Mouse (Mus musculus) ES-Bruce4 (cell line): ENCODE results near the gene Emd. TPM values are rescaled to one million over a fixed set of nuclear protein-coding genes. Genes with fewer than 3 reads are reported as not detected.
A peak's percentile ranks its signal among the peaks of the same experiment; 100 is the strongest.

ENCODE experiments used
- H3K27ac ChIP-seq: 2 replicates; pipeline ENCODE4 v1.5.1; 2012; ENCODE audit warnings: low read length, inconsistent platforms; ENCODE audit not compliant: insufficient read depth
- H3K27me3 ChIP-seq: 2 replicates; pipeline ENCODE4 v1.6.1; 2012; ENCODE audit warnings: mild to moderate bottlenecking, low read length, inconsistent platforms; ENCODE audit not compliant: control insufficient read depth, poor library complexity, insufficient read depth, severe bottlenecking
- H3K36me3 ChIP-seq: 2 replicates; pipeline ENCODE4 v1.6.1; 2012; ENCODE audit warnings: inconsistent platforms, mild to moderate bottlenecking, low read length, moderate library complexity; ENCODE audit not compliant: control insufficient read depth, poor library complexity, insufficient read depth, severe bottlenecking
- H3K4me1 ChIP-seq: one replicate; pipeline ENCODE4 v1.8.1; 2011; ENCODE audit warnings: low read length; ENCODE audit not compliant: control insufficient read depth, insufficient read depth
- H3K4me3 ChIP-seq: 2 replicates; pipeline ENCODE4 v1.5.1; 2011; ENCODE audit warnings: low read depth, mild to moderate bottlenecking, low read length
- H3K9ac ChIP-seq: 2 replicates; pipeline ENCODE4 v1.6.1; 2012; ENCODE audit warnings: low read depth, mild to moderate bottlenecking, inconsistent platforms; ENCODE audit not compliant: poor library complexity, severe bottlenecking
- H3K9me3 ChIP-seq: replicated peaks from 2 replicates; pipeline ENCODE4 v1.6.1; 2012; ENCODE audit warnings: mild to moderate bottlenecking, low read length, inconsistent platforms; ENCODE audit not compliant: control insufficient read depth, poor library complexity, insufficient read depth, severe bottlenecking
- CTCF ChIP-seq: IDR thresholded peaks from one replicate; pipeline ENCODE4 v1.8.1; 2011; ENCODE audit warnings: low read depth, low read length
- EP300 ChIP-seq: IDR thresholded peaks from 2 replicates; pipeline ENCODE4 v1.6.1; 2011; ENCODE audit warnings: low read depth, low read length; ENCODE audit not compliant: insufficient read depth
- POLR2A ChIP-seq: IDR thresholded peaks from one replicate; pipeline ENCODE4 v1.8.1; 2011; ENCODE audit warnings: low read length; ENCODE audit not compliant: insufficient read depth
- polyA plus RNA-seq: library from polyadenylated mRNA; stranded (reverse); fragments of >200 nt; gene quantifications from 2 replicates; pipeline ENCODE4 v1.2.4, GENCODE M21; 2011; ENCODE audit warnings: low read depth; ENCODE audit not compliant: missing spikeins, insufficient read depth, insufficient read length

Emd gene
- polyA plus RNA-seq, 1 experiment: 154 TPM

DNA sequence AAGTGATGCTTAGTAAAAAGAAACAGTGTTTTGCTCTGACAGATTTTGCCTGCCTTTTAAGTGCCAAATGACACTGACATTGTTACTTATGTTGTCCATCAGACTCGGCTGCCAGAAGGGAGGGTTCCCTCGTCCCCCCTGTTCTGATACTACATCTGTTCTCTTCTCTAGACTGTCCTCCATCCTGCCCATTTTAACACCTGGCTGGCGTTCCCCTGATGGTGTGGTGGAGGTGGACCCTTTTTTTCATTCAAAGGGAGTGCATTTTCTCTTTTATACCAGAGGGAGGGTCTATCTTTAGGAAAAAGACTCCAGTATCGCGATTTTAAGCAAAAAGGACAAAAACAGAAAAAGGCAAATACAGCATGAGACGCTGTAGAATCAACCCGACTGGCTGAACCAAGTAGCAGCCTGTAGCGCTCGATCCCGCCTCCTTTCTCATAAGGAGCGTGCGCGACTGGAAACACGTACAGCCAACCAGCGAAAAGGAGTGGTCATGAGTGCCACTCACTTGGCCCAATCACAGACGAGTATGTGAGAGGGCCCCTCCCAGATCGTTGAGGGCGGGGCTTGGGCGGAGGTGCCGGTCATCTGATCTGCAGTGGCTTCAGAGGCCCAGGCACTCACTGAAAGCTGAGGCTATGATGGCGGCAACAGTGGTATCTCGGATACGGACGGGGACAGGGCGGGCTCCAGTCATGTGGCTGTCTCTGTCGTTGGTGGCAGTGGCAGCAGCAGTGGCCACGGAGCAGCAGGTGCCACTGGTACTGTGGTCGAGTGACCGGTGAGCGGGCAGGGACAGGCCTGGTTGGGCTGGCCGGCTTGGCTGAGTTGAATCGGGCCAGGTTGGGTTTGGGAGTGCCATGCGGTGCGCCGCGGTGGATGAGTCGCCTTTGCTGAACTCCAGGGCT, 42.3 kb downstream of the Emd start, which contains the start of gene Atp6ap1:
Gene Atp6ap1, plus strand, starts transcription at position 560 of the 911 bp plus-strand sequence.
- H3K27me3 ChIP-seq: no peaks in the 10 kb centered on the region
- peak within 1 kb of the TSS; percentile 74 for H3K4me3 ChIP-seq
- no peaks in the 10 kb centered on the region for H3K9me3 ChIP-seq
- peak within 1 kb of the TSS; percentile 11; the same call in 1 of the 2 replicates for H3K27ac ChIP-seq
- peak within 1 kb of the TSS; percentile 72 for H3K9ac ChIP-seq
- H3K4me1 ChIP-seq: peaks cover 3% of the 10 kb centered on the region
- peaks cover 5% of the 10 kb centered on the region for H3K36me3 ChIP-seq
- TF ChIP-seq EP300: no peak
- peak; percentile 45 for TF ChIP-seq POLR2A
- no peak for TF ChIP-seq CTCF

DNA sequence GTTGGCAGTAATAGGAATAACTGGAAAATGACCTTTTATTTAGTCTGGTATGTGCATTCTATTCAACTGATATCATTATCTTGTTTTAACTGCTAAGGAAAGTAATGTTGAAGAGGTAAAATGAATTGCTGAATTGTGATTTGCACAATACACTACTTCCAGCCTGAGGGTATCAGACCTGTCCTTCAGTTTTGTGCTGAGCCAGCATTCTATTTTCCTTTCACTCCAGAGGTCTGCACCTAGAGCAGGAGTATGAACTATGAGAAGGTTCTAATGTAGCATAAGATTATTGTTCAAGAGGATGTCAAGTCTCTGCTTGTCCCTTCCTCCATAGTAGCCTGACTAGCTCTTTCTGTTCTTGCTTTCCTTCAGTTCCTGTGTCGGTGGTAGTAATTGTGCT, 43.9 kb downstream of the Emd start:
- Histone ChIP-seq H3K36me3 (peaks cover 9% of the 10 kb centered on the region), H3K9ac (no peak overlapping the region), H3K4me3 (no peak overlapping the region), H3K27me3 (no peaks in the 10 kb centered on the region), H3K4me1 (peaks cover 3% of the 10 kb centered on the region), H3K9me3 (no peaks in the 10 kb centered on the region), H3K27ac (no peak overlapping the region)
- no peak for TF ChIP-seq CTCF
- TF ChIP-seq EP300: no peak
- TF ChIP-seq POLR2A: no peak

DNA sequence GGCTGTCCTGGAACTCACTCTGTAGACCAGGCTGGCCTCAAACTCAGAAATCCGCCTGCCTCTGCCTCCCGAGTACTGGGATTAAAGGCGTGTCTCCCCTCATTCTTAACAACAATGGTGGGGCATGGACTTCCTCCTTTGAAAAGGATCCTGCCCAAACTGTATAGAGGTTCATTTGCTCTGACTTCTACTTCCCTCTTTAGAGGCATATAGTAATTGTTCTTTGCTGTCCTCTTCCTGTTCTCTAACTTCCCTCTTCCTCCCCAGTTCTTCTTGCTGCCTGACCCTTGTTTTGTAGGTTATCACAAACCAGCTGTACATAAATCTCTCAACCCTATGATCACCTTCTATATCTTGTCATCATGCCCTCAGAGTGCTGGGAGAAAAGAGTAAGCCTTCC, 45.2 kb downstream of the Emd start:
- no peak overlapping the region for H3K4me3 ChIP-seq
- H3K9me3 ChIP-seq: no peaks in the 10 kb centered on the region
- no peak overlapping the region for H3K9ac ChIP-seq
- no peak overlapping the region for H3K27ac ChIP-seq
- H3K27me3 ChIP-seq: no peaks in the 10 kb centered on the region
- H3K36me3 ChIP-seq: peaks cover 15% of the 10 kb centered on the region
- no peak for TF ChIP-seq POLR2A
- TF ChIP-seq CTCF: no peak
- no peak for TF ChIP-seq EP300
- peaks cover 3% of the 10 kb centered on the region for H3K4me1 ChIP-seq

DNA sequence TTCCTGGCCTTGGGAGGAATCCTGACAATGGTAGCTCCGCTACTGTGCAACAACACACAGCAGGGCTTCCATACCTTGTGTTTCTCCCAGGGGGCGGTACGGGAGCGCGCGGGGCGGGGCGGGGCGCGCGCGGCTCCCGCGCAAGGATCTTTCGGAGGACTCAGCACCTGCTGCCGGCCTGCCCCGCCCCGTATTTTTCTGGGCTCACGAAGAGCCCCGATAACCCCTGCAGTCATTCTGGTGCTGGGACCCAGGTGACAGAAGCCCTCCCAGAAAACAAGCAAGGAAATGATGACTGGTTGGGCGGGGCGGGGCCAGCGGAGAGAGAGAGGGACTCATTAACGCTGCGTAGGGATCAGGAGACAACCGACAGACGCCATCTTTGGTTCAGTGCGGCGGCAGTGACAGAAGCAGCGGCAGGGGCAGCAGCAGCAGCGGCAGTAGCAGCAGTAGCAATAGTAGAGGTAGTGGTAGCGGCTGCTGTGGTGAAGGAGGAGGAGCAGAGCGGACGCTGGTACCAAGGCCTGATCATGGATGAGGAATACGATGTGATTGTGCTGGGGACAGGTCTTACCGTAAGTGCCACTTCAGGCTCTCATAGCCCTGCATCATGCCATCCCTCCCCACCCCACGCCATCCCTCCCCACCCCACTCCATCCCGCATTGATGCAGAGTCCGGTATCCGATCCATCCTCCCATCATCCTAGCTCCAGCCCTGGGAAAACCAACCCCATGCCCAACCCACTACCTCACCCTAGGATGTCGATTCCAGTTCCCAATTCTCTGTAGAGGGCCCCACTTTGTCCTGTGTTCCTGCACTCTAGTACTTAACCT, 50.6 kb downstream of the Emd start, which contains the start of gene Gdi1:
Gene Gdi1, plus strand, starts transcription at position 132 of the 834 bp plus-strand sequence.
- Histone ChIP-seq H3K9me3 (no peaks in the 10 kb centered on the region), H3K27me3 (no peaks in the 10 kb centered on the region), H3K9ac (peak within 1 kb of the TSS; percentile 80), H3K36me3 (peaks cover 25% of the 10 kb centered on the region), H3K4me1 (no peaks in the 10 kb centered on the region), H3K4me3 (peak within 1 kb of the TSS; percentile 88), H3K27ac (peak within 1 kb of the TSS; percentile 80)
- TF ChIP-seq CTCF (no peak), EP300 (0 out of 2 replicates have a peak, but pooled peaks have one; percentile 31), POLR2A (peak; percentile 75)

Other genes with a start within 250 kb of the Emd start
- 35.1 and 35.4 TPM in 2 replicates for gene Irak1, start 230.8 kb upstream of the Emd start, polyA plus RNA-seq
- gene Opn1mw, start 127.2 kb upstream of the Emd start, polyA plus RNA-seq: not detected in 2 replicates
- 21.5 and 22.7 TPM in 2 replicates for gene Mecp2, start 119.3 kb upstream of the Emd start, polyA plus RNA-seq
- not detected in 2 replicates for gene Tex28, start 86.8 kb upstream of the Emd start, polyA plus RNA-seq
- gene Tktl1, start 77.4 kb upstream of the Emd start, polyA plus RNA-seq: not detected in 2 replicates
- gene Flna, start 4.9 kb upstream of the Emd start, polyA plus RNA-seq: 288 and 325 TPM in 2 replicates
- 239 and 288 TPM in 2 replicates for gene Rpl10, start 16.1 kb downstream of the Emd start, polyA plus RNA-seq
- gene Taz, start 27.2 kb downstream of the Emd start, polyA plus RNA-seq: 27.6 and 30.5 TPM in 2 replicates
- 3.9 and 5.9 TPM in 2 replicates for gene Dnase1l1, start 27.6 kb downstream of the Emd start, polyA plus RNA-seq
- 74.7 and 75.7 TPM in 2 replicates for gene Atp6ap1, start 42.4 kb downstream of the Emd start, polyA plus RNA-seq
- gene Gdi1, start 50.3 kb downstream of the Emd start, polyA plus RNA-seq: 157 and 164 TPM in 2 replicates
- 58.9 and 63.7 TPM in 2 replicates for gene Fam50a, start 58.3 kb downstream of the Emd start, polyA plus RNA-seq
- gene Plxna3, start 74.4 kb downstream of the Emd start, polyA plus RNA-seq: 9.1 and 10.5 TPM in 2 replicates
- 54.0 and 54.4 TPM in 2 replicates for gene Lage3, start 98.9 kb downstream of the Emd start, polyA plus RNA-seq
- gene Ubl4a, start 118.5 kb downstream of the Emd start, polyA plus RNA-seq: 45.2 and 57.1 TPM in 2 replicates
- 2.6 and 3.0 TPM in 2 replicates for gene Slc10a3, start 118.7 kb downstream of the Emd start, polyA plus RNA-seq
- gene Fam3a, start 138.6 kb downstream of the Emd start, polyA plus RNA-seq: 10.8 and 14.2 TPM in 2 replicates
- 16.4 and 20.5 TPM in 2 replicates for gene Ikbkg, start 138.6 kb downstream of the Emd start, polyA plus RNA-seq
- 35.0 and 37.0 TPM in 2 replicates for gene G6pdx, start 174.5 kb downstream of the Emd start, polyA plus RNA-seq
- gene Gm6880, start 226.7 kb downstream of the Emd start, polyA plus RNA-seq: not detected in 2 replicates